Mouse (Mus musculus) myocyte (in vitro differentiated cells): ENCODE results near the gene Myom1.

Experiments
- E2F4 ChIP-seq: IDR thresholded peaks from one replicate; pipeline ENCODE4 v1.6.1; 2011; ENCODE audit warnings: mild to moderate bottlenecking, control low read depth, moderate library complexity; ENCODE audit not compliant: insufficient read depth
- TCF12 ChIP-seq: IDR thresholded peaks from one replicate; pipeline ENCODE4 v1.6.1; 2011; ENCODE audit warnings: mild to moderate bottlenecking, control low read depth; ENCODE audit not compliant: poor library complexity, insufficient read depth, severe bottlenecking
- USF1 ChIP-seq: IDR thresholded peaks from one replicate; pipeline ENCODE4 v1.6.1; 2011; ENCODE audit warnings: low read depth, mild to moderate bottlenecking, control low read depth, moderate library complexity

DNA sequence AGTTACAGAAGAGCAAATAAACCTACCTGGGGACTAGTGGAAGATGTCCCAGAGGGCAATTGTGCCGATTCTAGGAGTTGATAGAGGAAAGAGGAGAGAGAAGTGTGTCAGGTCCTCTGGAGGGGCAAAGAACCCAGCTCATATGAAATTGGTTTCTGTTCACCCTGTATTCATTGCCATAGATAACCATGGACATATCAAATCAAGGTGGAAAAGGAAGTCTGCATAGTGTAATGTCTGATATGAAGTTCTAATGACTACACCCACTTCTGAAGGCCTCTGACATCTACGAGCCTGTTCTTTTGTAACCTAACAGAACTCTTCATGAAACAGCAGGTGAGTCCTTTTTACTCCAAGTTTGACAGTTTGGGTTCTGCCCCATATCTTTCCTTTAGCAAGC is 1.3 kb downstream of the Myom1 start:
- no peak for TF ChIP-seq E2F4
- no peak for TF ChIP-seq TCF12
- no peak for TF ChIP-seq USF1
